Mouse (Mus musculus): ENCODE data around the gene Dusp13. TPM values are rescaled to one million over a fixed set of nuclear protein-coding genes. Genes with fewer than 3 reads are reported as not detected.

Gene Dusp13
- under 1 TPM in 1 of 4 experiments, not detected in 3; 0.46 TPM for total RNA-seq (2022)

DNA sequence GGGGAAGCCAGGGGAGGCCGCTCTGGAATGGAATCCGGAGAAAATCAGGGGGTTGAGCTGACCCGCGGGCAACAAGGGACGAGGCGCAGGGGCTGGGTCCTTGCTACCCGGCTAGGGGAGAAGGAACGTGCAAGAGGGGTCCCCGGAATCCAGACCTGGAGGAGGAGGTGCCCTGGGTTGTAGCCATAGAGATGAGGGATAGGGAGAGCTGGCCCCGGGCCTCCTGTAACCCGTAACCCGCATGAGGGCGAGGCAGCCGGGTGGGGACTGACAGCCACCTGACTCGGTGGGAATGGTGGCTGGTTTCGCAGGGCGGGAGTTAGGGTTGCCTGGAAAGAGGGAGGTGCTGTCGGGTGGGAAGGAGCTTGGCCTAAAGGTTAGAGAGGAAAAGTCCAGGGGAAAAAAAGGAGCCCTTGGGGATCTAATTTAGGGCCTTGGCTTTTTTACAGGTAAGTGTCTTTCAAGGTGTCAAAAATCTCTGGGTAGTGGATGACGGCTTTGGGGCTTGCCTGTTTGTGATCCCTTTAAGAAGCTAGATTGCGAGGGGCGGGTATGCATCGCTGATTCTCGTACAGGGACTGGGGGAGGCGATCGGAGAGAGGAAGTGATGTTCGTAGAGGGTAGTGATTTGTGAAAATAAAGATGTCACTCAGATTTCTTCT is at the start of gene Dusp13:
TSS of gene Dusp13 (minus strand) at position 301 of the 662 bp plus-strand sequence.
- peak in 1 of 2 experiments; percentile 51 for DNase-seq (ENCODE audit: low spot score in 2 of 2)

DNA sequence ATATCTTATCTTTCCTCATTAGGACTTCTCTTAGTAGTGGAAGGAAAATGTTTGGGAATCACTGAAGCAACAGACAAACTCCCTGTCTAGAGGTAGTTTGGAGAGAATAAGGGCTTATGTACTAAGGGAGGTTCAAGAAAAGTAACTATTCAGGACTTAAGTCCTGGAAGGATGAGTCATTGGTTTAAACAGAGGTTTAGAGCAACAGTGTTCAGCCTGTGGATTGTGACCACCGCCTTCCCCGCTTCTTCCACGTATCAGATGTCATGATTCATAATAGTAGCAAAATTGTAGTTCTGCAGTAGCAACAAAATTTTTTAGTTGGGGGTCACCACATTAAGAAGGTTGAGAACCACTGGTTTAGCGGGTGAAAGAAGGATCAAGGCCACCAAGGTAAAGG is 49.7 kb upstream of the Dusp13 start:
- no peak for DNase-seq (ENCODE audit: low spot score in 2 of 2)

DNA sequence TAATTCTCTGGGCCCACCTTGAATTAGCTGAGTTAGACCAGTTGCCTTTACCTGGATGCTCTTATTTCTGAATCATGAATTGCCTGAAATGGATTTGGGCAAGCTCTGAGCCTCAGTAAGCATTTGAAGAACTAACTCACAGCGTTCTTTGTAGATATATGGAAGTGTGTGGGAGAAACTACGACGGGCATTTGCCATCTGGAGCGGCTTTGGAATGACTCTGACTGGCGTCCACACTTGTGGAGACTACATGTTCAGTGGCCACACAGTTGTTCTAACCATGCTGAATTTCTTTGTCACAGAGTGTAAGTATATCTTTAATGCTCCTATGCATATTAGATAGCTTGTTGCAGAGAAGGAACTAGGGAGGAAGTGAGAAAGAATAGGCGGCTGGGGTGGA is 41.3 kb upstream of the Dusp13 start:
- DNase-seq (ENCODE audit: low spot score in 2 of 2): peak in 1 of 2 experiments; percentile 31

DNA sequence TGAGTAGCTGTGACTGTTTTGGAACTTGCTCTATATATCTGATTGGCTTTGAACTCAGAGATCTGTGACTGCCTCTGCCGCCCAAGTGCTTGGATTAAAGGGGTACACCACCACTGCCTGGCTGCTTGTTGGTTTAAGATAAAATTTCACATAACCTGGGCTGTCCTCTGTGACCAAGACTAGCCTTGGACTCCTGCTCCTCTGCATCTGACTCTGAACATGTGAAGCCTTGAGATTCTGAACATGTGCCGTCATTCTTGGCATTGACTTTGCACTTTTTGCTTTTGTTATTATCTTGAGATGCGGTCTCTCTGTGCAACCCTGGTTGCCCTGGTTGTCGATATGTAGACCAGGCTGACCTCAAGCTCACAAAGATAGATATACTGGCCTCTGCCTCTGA is 40.7 kb upstream of the Dusp13 start:
- no peak for DNase-seq (ENCODE audit: low spot score in 2 of 2)

DNA sequence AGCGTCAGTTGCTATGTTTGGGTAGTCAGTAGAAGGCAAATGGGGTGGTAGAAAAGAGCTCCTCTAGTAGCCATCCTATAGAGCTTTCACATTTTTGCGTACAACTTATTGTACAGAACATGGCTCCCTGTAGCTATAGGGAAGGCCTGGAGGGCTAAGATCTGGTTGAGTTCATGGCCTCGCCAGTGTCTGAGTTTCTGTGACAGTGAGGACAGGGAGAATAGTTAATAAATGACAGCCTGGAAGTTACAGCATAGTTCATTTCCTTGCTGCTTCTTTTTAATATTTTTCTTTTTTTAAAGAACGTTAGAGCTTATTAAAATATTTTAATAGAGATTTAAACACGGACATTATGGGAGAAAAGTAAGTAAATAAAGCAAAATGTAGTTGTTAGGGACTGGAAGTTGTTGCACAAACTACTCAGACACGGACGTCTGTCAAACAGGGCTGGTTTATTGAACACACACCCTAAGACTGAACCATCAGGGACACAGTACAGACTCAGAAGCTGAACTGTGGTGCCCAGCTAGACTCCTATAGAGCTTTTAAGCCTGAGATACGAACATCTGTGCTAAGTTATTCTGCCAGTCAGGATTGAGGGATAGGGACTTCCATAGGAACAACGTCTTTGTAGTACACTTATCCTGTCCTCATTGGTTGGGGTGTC is 39.7 kb upstream of the Dusp13 start:
- DNase-seq (ENCODE audit: low spot score in 2 of 2): no peak

DNA sequence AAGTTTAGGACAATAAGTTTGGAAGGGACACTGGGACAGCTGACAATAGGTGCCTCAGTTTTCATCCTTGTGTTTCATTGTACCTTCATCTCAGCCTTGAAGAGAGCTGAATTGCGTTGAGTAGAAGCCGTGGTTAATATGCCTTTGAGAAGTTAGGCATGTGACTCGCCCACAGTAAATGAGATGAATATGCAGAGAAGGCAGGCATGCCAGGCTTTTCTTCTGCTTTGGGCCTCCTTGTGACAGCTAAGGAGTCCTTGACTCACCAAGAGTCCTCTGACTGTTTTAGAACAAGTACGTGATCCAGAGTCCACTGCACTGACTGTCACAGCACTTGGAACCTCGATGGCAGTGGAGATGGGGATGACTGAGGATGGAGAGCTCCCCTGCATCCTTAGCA is 37.1 kb upstream of the Dusp13 start:
- peak in 1 of 2 experiments; percentile 53 for DNase-seq (ENCODE audit: low spot score in 2 of 2)

DNA sequence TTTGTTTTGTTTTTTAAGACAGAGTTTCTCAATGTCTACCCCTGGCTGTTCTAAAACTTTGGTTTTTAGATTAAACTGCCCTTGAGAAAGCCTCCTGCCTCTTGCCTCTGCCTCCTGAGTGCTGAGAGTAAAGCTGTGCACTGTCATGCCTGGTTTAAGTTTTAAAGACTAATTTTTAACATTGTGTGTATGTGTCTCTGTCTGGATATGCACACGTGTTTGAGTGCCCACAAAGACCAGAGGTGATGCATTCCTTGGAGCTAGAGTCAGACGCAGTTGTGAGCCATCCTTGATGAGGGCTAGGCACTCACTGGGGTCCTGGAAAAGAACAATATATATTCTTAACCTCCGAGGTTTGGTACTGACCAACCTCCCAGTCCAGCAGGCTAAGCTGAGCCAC is 36.4 kb upstream of the Dusp13 start:
- DNase-seq (ENCODE audit: low spot score in 2 of 2): no peak

DNA sequence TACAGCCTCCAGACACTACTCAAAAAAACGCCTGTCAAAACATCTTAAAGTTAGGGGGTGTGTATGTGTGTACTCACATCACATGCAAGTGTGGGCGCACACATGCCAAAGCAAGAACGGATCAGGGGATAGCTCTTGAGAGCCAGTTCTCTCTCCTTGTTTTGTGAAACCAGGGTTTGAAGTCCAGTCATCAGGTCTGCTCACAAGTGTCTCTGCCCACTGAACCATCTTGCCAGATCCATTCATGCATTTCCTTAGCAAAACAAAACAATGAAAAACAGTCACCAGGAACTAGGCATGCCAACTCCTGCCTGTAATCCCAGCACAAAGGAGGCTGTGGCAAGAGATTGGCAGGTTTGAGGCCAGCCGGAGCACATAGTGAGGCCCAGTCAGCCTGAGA is 35.5 kb upstream of the Dusp13 start:
- no peak for DNase-seq (ENCODE audit: low spot score in 2 of 2)

DNA sequence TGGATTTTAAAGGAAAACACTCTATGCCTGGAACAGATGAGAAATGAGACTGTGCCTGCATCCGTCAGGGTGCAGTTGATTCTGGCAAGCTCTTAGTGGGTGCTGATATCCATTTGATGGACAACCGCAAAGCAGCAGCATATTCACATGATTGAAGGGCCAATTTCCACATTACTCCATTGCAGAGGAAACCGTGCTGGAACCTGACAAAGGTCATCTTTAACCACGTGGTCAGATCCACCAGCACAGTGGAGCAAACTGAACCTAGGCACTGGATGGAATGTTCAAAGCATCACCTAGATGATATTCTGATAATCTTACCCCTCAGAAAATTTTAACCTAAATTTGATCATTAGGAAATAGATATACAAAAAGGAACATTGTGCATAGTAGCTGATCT is 25.2 kb upstream of the Dusp13 start:
- DNase-seq (ENCODE audit: low spot score in 2 of 2): no peak

DNA sequence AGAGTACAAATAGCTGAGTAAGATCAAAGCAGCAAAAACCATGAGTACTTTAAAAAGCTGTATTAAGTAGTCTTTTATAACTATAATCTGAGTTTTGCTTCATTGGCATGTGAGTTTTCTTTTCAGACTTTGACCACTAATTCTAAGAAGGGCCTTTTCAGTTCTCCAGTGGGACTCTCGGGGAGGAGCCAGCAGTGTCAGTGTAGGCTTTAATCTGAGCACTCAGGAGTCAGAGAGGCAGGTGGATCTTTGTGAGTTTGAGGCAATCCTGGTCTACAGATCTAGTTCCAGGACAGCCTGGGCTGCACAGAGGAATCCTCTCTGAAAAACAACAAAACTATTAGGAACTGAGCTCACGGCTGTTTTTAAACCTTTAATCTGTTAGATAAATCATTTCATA is 23.0 kb upstream of the Dusp13 start:
- no peak for DNase-seq (ENCODE audit: low spot score in 2 of 2)

DNA sequence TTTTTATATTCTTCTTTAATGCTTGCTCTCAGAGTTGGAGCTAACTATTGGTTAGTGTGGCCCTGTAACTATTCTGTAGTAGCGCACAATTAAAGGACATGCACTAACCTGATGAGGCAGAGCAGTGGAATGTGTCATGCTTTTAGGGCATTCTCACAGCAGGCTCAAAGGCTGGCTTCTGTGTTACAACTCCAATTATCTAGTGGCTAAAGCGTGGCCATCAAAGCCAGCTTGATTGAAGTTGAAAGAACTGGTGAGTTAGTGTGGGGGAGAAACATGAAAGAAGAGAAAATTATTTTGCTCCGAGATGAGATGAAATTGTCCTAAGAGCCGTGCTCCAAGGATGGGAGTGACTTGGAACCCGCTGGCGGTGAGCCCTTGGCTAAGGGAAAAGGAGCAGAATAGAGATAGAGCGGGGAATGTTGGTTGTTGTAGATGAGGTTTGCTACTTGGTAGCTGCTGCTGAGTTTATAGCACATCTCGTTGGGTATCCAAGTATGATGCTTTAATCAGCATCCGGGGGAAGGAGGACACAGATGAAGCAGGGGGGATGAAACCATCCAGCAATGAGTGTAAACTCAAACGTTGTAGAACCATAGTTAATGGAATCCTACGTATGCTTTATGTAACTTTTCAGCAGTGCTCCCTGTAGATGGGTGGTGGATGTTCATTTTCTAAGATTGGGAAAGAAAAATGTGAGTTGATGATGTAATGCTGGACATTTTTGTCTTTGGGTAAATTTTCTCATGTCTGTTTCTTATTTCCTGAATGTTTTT is 21.7 kb upstream of the Dusp13 start:
- DNase-seq (ENCODE audit: low spot score in 2 of 2): no peak

DNA sequence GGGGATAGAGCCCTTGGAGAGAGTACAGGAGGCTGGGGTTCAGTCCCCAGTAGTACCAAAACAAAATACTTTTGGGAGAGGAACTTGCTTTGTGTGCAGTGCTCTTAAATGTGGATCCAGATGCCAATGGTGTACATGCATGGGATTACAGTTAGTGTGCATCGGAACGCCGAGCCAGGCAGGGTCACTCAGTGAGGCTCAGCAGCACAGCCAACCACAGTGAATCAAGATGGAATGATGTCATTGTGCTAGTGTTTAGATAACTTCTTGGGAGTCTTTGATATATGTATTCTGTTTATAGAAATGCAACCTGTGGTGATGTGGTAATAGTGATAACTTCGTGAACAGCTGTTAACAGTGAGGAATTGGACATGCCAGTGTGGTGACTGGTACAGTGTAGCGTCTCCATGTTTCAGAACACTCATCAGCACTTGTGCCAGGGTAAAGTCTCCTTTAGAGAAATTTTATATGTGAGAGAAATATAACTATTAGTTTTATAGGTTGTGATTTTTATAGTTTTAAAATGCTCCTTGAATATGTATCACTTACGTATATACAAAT is 15.5 kb upstream of the Dusp13 start:
- DNase-seq (ENCODE audit: low spot score in 2 of 2): no peak

DNA sequence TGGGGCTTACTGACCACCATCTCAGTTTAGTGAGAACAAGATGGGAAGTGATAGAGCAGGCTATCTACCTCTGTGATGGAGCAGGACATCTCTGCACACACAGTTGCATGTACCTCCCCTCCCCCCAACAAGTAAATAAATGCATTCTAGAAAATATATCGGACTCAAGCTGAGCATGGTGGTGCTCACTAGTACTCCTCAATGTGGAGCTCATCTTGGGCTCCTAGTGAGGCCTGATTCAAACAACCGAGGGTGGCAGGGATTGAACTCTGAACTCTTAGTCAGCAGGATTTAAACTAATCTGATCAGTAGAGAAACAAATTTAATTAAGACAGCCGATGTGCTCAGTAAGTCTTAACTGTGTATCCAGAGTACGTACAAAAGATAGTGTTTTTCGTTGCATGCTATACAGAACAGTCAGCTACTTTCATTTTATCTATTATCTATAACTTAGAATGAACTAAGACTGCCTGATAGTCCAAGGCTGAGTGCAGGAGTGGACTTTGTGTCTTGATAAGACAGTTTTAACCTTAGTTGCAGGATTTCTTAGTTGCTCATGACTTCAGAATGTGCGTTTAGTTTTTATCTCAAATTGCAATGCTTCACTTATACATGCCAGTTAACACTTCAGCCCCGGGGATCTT is 14.9 kb upstream of the Dusp13 start:
- no peak for DNase-seq (ENCODE audit: low spot score in 2 of 2)

DNA sequence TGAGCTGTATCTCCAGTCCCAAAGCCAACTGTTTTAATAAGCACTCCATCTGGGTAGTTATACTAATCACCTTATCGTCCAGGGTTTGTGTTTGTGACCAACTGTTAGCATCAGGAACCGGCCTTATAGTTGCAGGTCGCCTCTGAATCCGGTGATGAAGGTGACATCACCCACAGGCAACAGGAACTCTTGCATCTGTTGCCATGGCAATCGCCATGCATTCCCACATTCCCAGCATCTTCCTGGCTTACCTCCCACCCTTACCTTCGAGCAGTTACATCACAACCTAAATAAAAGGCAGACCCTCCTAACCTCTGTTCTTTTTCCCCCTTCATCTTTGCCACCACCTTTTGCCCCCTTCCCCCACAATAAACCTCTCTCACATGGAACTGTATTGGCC is 13.7 kb upstream of the Dusp13 start:
- DNase-seq (ENCODE audit: low spot score in 2 of 2): no peak

DNA sequence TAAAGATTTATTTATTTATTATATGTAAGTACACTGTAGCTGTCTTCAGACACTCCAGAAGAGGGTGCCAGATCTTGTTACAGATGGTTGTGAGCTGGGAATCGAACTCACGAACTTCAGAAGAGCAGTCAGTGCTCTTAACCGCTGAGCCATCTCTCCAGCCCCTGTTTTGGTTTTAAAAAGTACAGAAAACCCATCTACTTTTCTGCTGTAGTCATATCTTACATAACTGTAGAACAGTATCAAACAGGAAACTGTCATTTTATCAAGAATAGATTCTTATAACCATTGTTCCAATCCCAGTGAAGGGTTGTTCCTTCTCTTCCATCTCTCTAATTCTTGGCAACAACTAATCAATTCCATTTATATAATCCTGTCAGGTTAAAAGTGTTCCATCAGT is 12.8 kb upstream of the Dusp13 start:
- DNase-seq (ENCODE audit: low spot score in 2 of 2): no peak

DNA sequence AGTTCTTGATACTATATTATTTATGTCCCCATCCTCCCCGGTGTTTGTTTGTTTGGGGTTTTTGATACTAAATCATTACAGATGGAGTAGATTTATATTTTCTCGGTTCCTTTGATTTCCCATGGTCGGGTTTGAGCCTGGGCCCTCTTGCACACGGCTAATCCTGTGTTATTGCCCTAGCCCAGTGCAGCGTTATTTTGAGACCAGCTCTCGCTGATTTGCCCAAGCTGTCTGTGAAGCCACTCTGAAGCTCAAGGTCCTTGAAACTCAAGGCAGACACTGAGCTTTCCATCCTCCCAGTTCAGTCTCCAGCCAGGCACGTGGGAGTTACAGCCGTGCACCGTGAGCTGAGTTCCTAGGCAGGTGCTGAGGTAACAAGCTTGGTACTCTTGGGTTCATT is 10.6 kb upstream of the Dusp13 start:
- DNase-seq (ENCODE audit: low spot score in 2 of 2): no peak

DNA sequence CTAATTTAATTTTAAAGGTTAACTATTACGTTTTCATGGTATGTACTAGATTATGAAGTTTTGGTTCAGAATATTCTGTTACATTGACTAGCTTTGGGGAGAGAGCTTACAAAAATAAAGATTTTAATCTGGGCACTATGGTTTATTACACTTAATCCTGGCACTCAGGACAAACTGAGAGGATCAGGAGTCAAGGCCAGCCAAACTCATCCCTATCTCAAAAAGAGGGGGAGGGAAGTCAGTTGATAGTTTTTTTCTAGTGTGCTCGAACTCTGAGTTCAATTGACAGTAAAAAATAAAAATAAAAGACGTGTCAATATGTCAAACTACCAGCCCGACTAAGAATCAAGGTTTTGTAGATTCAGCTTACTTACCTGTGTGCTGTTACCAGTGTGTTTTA is 2.4 kb upstream of the Dusp13 start:
- no peak for DNase-seq (ENCODE audit: low spot score in 2 of 2)

DNA sequence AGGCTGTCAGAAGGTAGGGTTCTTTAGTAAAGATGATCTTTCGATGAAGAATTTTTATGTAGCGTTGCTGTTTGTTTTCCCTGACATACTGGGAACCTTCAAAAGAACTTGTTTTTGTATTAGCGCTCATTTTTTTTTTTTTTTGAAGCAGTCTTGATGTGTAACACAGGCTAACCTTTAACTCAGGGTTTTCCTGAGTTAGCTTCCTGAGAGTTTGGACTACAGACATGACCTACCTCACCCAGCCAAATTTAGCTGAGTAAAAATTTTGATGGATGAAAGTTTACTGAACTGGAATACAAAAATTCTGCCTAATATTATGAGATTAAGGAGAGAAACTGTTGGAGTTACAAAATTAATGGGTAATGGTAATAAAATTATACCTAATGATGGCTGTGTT is 1.4 kb upstream of the Dusp13 start:
- DNase-seq (ENCODE audit: low spot score in 2 of 2): no peak

DNA sequence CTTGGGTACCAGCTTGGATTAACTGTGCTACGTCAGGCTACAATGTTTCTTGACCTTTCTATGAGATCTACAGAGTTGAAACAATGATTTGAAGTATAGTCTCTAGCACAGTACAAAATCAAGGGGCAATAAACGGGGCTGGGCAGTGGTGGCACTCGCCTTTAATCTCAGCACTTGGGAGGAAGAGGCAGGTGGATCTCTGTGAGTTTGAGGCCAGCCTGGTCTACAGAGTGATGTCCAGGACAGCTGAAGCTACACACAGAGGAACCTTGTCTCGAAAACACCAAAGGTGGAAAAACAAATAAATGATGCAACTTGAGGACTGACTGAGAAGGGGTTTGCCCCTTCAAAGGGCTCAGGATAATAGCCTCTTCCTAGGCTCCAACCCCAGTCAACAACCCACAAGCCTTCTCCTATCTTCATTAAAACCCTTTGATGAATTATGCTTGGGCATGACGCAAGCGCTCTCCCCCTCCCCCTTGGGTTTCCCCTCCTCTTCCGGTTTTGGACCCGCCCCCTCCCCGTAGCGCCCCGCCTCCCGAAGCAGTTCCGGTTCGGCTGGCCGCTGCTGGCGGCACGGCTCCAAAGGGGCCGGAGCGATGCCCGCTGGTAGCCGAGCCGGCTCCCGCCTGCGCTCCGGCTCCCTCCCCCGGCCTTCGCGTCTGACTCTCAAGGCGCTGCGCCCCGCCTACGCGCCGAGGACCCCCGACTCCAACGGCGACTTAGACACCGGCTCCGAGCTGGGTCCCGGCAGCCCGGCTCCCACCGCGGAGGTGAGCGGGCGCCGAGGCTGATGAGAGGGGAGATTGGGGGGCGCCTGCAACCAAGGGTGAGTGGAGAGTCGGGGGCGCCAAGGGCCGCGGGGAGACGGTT is 737 bp downstream of the Dusp13 start, which contains the start of gene Samd8:
TSS of gene Samd8 (plus strand) at position 524 of the 873 bp plus-strand sequence.
- peak; percentile 70 to 75 for DNase-seq (ENCODE audit: low spot score in 2 of 2)

DNA sequence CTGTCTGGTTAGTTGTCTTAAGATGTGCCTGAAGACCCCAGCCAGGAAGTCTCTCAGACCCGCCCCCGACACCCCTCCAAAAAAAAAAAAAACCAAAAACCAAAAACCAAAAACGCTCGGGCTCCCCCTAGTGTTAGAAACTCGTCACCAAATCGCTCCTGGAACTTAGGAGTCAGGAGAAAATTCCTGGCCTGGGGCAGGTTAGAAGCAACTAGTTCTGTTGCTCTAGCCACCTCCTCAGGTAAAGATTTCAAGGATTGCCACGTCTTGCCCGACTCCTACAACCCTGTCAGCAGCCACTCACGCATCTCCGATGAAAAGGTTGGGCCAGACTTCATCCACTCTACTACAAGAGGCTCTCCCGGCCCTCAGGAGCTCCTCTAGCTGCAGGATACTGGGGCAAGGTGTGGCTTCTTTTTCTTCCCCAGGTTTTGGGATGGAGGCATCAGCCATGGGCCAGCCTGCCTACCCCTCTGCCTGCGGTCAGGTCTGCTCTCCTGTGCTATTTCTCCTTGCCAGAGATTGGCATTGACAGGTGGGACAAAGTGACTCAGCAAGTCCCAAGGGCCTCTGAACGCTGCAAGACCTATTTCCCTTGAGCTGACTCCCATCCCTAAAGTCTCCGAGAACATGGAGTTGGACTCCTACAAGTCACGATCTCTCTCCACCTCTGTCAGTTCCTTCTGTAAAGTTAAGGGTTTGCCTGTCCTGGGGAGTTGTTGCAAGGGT is 2.7 kb downstream of the Dusp13 start:
- peak in 1 of 2 experiments; percentile 38 for DNase-seq (ENCODE audit: low spot score in 2 of 2)
